Mouse (Mus musculus) ES-Bruce4 (cell line): ENCODE data around the gene Ddx47. TPM values are rescaled to one million over a fixed set of nuclear protein-coding genes. Genes with fewer than 3 reads are reported as not detected.

ENCODE experiments used
- H3K27ac ChIP-seq: 2 replicates; pipeline ENCODE4 v1.5.1; 2012; ENCODE audit warnings: low read length, inconsistent platforms; ENCODE audit not compliant: insufficient read depth
- H3K27me3 ChIP-seq: 2 replicates; pipeline ENCODE4 v1.6.1; 2012; ENCODE audit warnings: mild to moderate bottlenecking, low read length, inconsistent platforms; ENCODE audit not compliant: control insufficient read depth, poor library complexity, insufficient read depth, severe bottlenecking
- H3K36me3 ChIP-seq: 2 replicates; pipeline ENCODE4 v1.6.1; 2012; ENCODE audit warnings: inconsistent platforms, mild to moderate bottlenecking, low read length, moderate library complexity; ENCODE audit not compliant: control insufficient read depth, poor library complexity, insufficient read depth, severe bottlenecking
- H3K4me1 ChIP-seq: one replicate; pipeline ENCODE4 v1.8.1; 2011; ENCODE audit warnings: low read length; ENCODE audit not compliant: control insufficient read depth, insufficient read depth
- H3K4me3 ChIP-seq: 2 replicates; pipeline ENCODE4 v1.5.1; 2011; ENCODE audit warnings: low read depth, mild to moderate bottlenecking, low read length
- H3K9ac ChIP-seq: 2 replicates; pipeline ENCODE4 v1.6.1; 2012; ENCODE audit warnings: low read depth, mild to moderate bottlenecking, inconsistent platforms; ENCODE audit not compliant: poor library complexity, severe bottlenecking
- H3K9me3 ChIP-seq: replicated peaks from 2 replicates; pipeline ENCODE4 v1.6.1; 2012; ENCODE audit warnings: mild to moderate bottlenecking, low read length, inconsistent platforms; ENCODE audit not compliant: control insufficient read depth, poor library complexity, insufficient read depth, severe bottlenecking
- CTCF ChIP-seq: IDR thresholded peaks from one replicate; pipeline ENCODE4 v1.8.1; 2011; ENCODE audit warnings: low read depth, low read length
- EP300 ChIP-seq: IDR thresholded peaks from 2 replicates; pipeline ENCODE4 v1.6.1; 2011; ENCODE audit warnings: low read depth, low read length; ENCODE audit not compliant: insufficient read depth
- POLR2A ChIP-seq: IDR thresholded peaks from one replicate; pipeline ENCODE4 v1.8.1; 2011; ENCODE audit warnings: low read length; ENCODE audit not compliant: insufficient read depth
- polyA plus RNA-seq: library from polyadenylated mRNA; stranded (reverse); fragments of >200 nt; gene quantifications from 2 replicates; pipeline ENCODE4 v1.2.4, GENCODE M21; 2011; ENCODE audit warnings: low read depth; ENCODE audit not compliant: missing spikeins, insufficient read depth, insufficient read length

Gene Ddx47
- polyA plus RNA-seq, 1 experiment: 114 TPM

DNA sequence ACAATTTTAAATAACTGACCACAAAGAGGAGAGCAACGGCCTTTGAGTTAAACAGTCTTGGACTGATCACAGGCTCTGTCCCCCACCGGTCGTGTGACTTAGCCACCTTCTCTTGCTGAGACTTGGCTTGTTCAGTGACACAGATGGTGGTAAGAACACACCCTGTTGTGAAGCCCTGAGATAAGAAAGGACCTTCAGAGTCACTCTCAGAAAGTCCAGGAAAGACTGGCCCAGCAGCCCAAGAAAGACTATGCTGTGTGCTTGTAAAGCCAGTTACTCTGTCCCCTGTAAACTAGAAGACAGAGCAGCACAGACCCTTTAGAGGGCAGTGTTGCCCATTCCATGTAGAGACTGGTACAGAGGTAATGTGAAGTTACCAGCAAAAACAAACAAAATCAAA is 26.7 kb upstream of the Ddx47 start:
- no peak overlapping the region for H3K27ac ChIP-seq

GRCm38 (mm10) chr6:134988377-134988776 is 23.0 kb upstream of the Ddx47 start:
- Histone ChIP-seq H3K36me3 (no peaks in the 10 kb centered on the region), H3K9ac (no peak overlapping the region), H3K27ac (no peak overlapping the region), H3K4me1 (no peaks in the 10 kb centered on the region), H3K4me3 (no peak overlapping the region), H3K27me3 (no peaks in the 10 kb centered on the region), H3K9me3 (no peaks in the 10 kb centered on the region; the same call in 1 of the 2 replicates)
- TF ChIP-seq CTCF: no peak
- no peak for TF ChIP-seq POLR2A
- TF ChIP-seq EP300: no peak

More for the DNA sequence above, 26.7 kb upstream of the Ddx47 start:
- Histone ChIP-seq H3K4me1 (peaks cover 6% of the 10 kb centered on the region), H3K9ac (no peak overlapping the region), H3K36me3 (no peaks in the 10 kb centered on the region), H3K4me3 (no peak overlapping the region), H3K27me3 (no peaks in the 10 kb centered on the region; the same call in 1 of the 2 replicates), H3K9me3 (no peaks in the 10 kb centered on the region; the same call in 1 of the 2 replicates)
- TF ChIP-seq CTCF: peak; percentile 21
- no peak for TF ChIP-seq POLR2A

DNA sequence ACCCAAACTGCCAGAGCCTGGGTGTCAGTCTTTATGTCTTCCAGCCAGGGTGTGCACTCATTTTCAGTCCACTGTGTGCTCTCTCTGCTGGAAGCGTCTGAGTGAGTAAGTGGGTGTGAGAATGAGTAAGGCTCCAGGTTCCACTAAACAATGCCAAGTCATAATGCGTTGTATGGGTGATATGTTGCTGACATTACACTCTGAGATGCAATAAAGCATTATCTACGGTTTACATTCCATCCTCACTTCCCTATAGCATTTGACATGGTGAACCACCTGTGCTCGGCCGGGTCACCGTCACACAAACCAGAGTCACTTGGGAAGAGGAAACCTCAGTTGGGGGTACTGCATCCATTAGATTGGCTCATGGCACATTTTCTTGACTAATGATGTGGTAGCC is 20.7 kb upstream of the Ddx47 start:
- no peaks in the 10 kb centered on the region for H3K4me1 ChIP-seq
- H3K4me3 ChIP-seq: no peak overlapping the region
- no peak overlapping the region for H3K27ac ChIP-seq
- H3K9me3 ChIP-seq: no peaks in the 10 kb centered on the region; the same call in 1 of the 2 replicates
- H3K27me3 ChIP-seq: no peaks in the 10 kb centered on the region
- no peak overlapping the region for H3K9ac ChIP-seq
- TF ChIP-seq CTCF (no peak), EP300 (no peak), POLR2A (no peak)
- no peaks in the 10 kb centered on the region for H3K36me3 ChIP-seq

DNA sequence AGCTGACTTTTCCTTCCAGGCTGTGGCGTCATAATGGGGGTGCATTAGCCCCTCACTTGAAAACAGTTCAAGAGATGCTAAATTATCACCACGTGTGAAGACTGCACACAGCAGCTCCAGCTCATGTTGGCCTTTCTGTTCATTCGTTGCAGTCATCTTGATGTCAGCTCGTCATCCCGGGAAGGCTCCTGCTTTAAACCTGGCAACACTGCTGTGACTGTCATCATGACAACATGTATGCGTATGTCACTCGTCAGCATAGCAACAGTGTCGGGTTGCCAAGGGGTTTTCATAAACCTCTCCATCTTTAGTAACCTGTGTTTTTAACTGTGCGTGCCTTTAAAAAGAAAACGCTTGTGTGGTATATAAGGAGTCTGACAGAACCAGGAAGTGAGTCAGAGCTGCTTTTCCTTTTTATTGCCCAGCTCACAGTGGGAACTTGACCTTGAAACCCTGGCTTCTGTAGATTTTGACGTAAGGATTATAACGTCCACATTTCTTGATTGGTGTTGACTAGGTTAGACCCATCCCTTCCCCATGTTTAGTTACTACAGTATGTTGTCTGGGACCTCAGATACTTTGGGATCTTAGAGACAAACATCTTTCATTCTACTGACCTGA is 17.3 kb upstream of the Ddx47 start:
- no peaks in the 10 kb centered on the region for H3K36me3 ChIP-seq
- no peak overlapping the region for H3K27ac ChIP-seq
- H3K9me3 ChIP-seq: no peaks in the 10 kb centered on the region
- TF ChIP-seq EP300 (no peak), POLR2A (no peak), CTCF (no peak)
- H3K27me3 ChIP-seq: 0 out of 2 replicates have a peak, but pooled peaks cover 3% of the 10 kb centered on the region
- no peak overlapping the region for H3K9ac ChIP-seq
- H3K4me3 ChIP-seq: no peak overlapping the region
- no peaks in the 10 kb centered on the region for H3K4me1 ChIP-seq

DNA sequence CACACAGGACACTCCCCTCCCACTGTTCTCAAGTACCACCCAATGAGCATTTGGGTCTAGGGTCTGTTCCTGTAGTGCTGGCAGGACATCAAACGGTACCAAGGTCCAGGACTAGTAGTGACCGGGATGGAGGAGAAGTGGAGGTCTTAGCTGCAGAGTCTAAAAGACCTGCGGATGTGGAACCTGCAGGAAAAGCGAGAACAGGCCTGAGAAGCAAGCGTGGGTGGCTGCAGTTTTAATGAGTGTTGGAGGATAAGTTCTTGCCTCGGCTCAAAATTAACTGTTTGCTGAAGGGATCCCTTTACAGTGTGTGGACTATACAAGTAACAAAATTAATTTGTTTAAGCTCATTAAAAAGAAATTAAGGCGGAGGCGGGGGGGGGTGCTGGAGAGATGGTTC is 16.4 kb upstream of the Ddx47 start:
- Histone ChIP-seq H3K9ac (no peak overlapping the region), H3K9me3 (no peaks in the 10 kb centered on the region), H3K27me3 (0 out of 2 replicates have a peak, but pooled peaks cover 3% of the 10 kb centered on the region), H3K27ac (no peak overlapping the region), H3K4me1 (no peaks in the 10 kb centered on the region), H3K36me3 (no peaks in the 10 kb centered on the region), H3K4me3 (no peak overlapping the region)
- TF ChIP-seq EP300: no peak

DNA sequence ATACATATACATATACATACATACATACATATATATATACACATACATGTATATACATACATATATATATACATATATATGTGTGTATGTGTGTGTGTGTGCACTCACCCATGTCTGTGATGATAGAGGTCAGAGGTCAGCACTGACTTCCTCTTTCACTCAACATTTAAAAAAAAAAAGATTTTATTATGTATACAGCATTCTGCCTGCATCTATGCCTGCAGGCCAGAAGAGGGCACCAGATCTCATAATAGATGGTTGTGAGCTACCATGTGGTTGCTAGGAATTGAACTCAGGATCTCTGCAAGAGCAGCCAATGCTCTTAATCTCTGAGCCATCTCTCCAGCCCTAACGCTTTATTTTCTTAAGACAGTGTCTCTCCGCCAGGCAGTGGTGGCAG is 14.5 kb upstream of the Ddx47 start:
- TF ChIP-seq POLR2A (no peak), CTCF (no peak), EP300 (no peak)
- no peak overlapping the region for H3K9ac ChIP-seq
- no peak overlapping the region for H3K27ac ChIP-seq
- no peak overlapping the region for H3K4me3 ChIP-seq
- H3K9me3 ChIP-seq: no peaks in the 10 kb centered on the region
- no peaks in the 10 kb centered on the region for H3K4me1 ChIP-seq
- H3K36me3 ChIP-seq: no peaks in the 10 kb centered on the region
- 0 out of 2 replicates have a peak, but pooled peaks cover 3% of the 10 kb centered on the region for H3K27me3 ChIP-seq
